Mouse (Mus musculus) neural tube, embryonic 11.5 days (tissue): Measurements from ENCODE around the gene Slc35e3. TPM values are rescaled to one million over a fixed set of nuclear protein-coding genes. Genes with fewer than 3 reads are reported as not detected.
"Not testable (repeated sequence)": the region's sequence is repeated elsewhere in the genome, so short reads cannot be mapped to it uniquely, and the experiment has no call there.

Source experiments
- ATAC-seq: fragments of 200-750 bp; cut with Nextera tagmentation; 2 replicates; pipeline ENCODE4 v1.8.0; 2017; ENCODE audit warnings: moderate number of reproducible peaks, mild to moderate bottlenecking, moderate TSS enrichment, moderate library complexity; ENCODE audit not compliant: insufficient read depth, low FRiP score, low TSS enrichment
- DNase-seq: peaks from one replicate; pipeline ENCODE4 v3.0.0-alpha.2; 2015; ENCODE audit warnings: low spot score
- H3K27ac ChIP-seq: fragments of 300-500 bp; sonication (generic); 2 replicates; pipeline ENCODE4 v1.5.1; 2014; ENCODE audit warnings: low read depth, mild to moderate bottlenecking, low read length
- H3K27me3 ChIP-seq: fragments of 300-500 bp; sonication (generic); 2 replicates; pipeline ENCODE4 v1.6.1; 2014; ENCODE audit warnings: mild to moderate bottlenecking, low read length, mixed read lengths; ENCODE audit not compliant: control insufficient read depth, insufficient read depth
- H3K36me3 ChIP-seq: fragments of 300-500 bp; sonication (generic); 2 replicates; pipeline ENCODE4 v1.6.1; 2014; ENCODE audit warnings: mild to moderate bottlenecking, low read length, moderate library complexity, mixed read lengths; ENCODE audit not compliant: control insufficient read depth, insufficient read depth
- H3K4me1 ChIP-seq: fragments of 300-500 bp; sonication (generic); 2 replicates; pipeline ENCODE4 v1.6.1; 2014; ENCODE audit warnings: low read length, mixed read lengths; ENCODE audit not compliant: control insufficient read depth, insufficient read depth
- H3K4me2 ChIP-seq: fragments of 300-500 bp; sonication (generic); 2 replicates; pipeline ENCODE4 v1.6.1; 2014; ENCODE audit warnings: low read depth, mild to moderate bottlenecking, moderate library complexity
- H3K4me3 ChIP-seq: fragments of 300-500 bp; sonication (generic); 2 replicates; pipeline ENCODE4 v1.5.1; 2014; ENCODE audit warnings: low read depth, low read length
- H3K9ac ChIP-seq: fragments of 300-500 bp; sonication (generic); 2 replicates; pipeline ENCODE4 v1.6.1; 2014; ENCODE audit warnings: mild to moderate bottlenecking, low read length
- H3K9me3 ChIP-seq: fragments of 300-500 bp; sonication (generic); 2 replicates; pipeline ENCODE4 v1.6.1; 2016; ENCODE audit warnings: low read length; ENCODE audit not compliant: control insufficient read depth
- WGBS: fragments of 180-500 bp; shearing (Covaris S2); extraction: QIAGEN DNeasy Blood & Tissue Kit; methylation state at CpG from one replicate; pipeline ENCODE4 v1.1.7; 2014; 5-methylcytosine and 5-hydroxymethylcytosine counted together
- polyA plus RNA-seq: library from polyadenylated mRNA; unstranded; fragments of >200 nt; fragmentation: Nextera tagmentation; extraction: Ambion mirVana; gene quantifications from 2 replicates; pipeline ENCODE4 v1.2.1, GENCODE M21; 2014

Gene Slc35e3
- polyA plus RNA-seq, 1 experiment from 2014 or later: 21.2 TPM

- DNase-seq: no peak
- Histone ChIP-seq H3K9me3 (no peaks in the 10 kb centered on the region), H3K4me1 (peaks cover 9% of the 10 kb centered on the region; the same call in 1 of the 2 replicates), H3K36me3 (peaks cover 21% of the 10 kb centered on the region), H3K4me2 (no peak overlapping the region), H3K27ac (no peak overlapping the region), H3K9ac (no peak overlapping the region), H3K27me3 (no peaks in the 10 kb centered on the region), H3K4me3 (no peak overlapping the region)
- no peak for ATAC-seq
- 98% methylated on average over 6 of the region's 6 CpGs for WGBS
Observed at GRCm38 (mm10) chr10:117704964-117705335, 41.2 kb downstream of the Slc35e3 start.

GRCm38 (mm10) chr10:117704314-117704963 is 41.7 kb downstream of the Slc35e3 start:
- WGBS: 97% methylated on average over 6 of the region's 6 CpGs
- ATAC-seq, DNase-seq: not testable (repeated sequence)

GRCm38 (mm10) chr10:117703506-117703905 is 42.7 kb downstream of the Slc35e3 start:
- Histone ChIP-seq H3K36me3 (peaks cover 24% of the 10 kb centered on the region), H3K27ac (no peak overlapping the region), H3K27me3 (no peaks in the 10 kb centered on the region), H3K4me3 (no peak overlapping the region), H3K4me1 (peaks cover 3% of the 10 kb centered on the region; the same call in 1 of the 2 replicates), H3K4me2 (no peak overlapping the region), H3K9me3 (no peaks in the 10 kb centered on the region), H3K9ac (no peak overlapping the region)
- no peak for ATAC-seq
- no peak for DNase-seq
- 94% methylated on average over 3 of the region's 3 CpGs for WGBS

More at GRCm38 (mm10) chr10:117704314-117704963, 41.7 kb downstream of the Slc35e3 start:
- not testable (repeated sequence) for H3K9ac ChIP-seq, H3K4me3 ChIP-seq, H3K4me1 ChIP-seq, H3K27me3 ChIP-seq, H3K27ac ChIP-seq, H3K4me2 ChIP-seq, H3K9me3 ChIP-seq
- H3K36me3 ChIP-seq: peaks cover 24% of the 10 kb centered on the region

GRCm38 (mm10) chr10:117702024-117702833 is 43.9 kb downstream of the Slc35e3 start:
- ATAC-seq (no peak), DNase-seq (no peak)
- Histone ChIP-seq H3K9me3 (no peaks in the 10 kb centered on the region), H3K36me3 (peaks cover 27% of the 10 kb centered on the region), H3K4me1 (peaks cover under 1% of the 10 kb centered on the region; the same call in 1 of the 2 replicates), H3K4me2 (no peak overlapping the region), H3K27me3 (no peaks in the 10 kb centered on the region), H3K27ac (no peak overlapping the region), H3K9ac (no peak overlapping the region), H3K4me3 (no peak overlapping the region)
- 94% methylated on average over 6 of the region's 6 CpGs for WGBS

- DNase-seq (no peak), ATAC-seq (no peak)
- Histone ChIP-seq H3K36me3 (peaks cover 27% of the 10 kb centered on the region), H3K27ac (no peak overlapping the region), H3K9me3 (no peaks in the 10 kb centered on the region), H3K27me3 (no peaks in the 10 kb centered on the region), H3K4me2 (no peak overlapping the region), H3K9ac (no peak overlapping the region), H3K4me1 (no peaks in the 10 kb centered on the region), H3K4me3 (no peak overlapping the region)
- WGBS: 91% methylated on average over 6 of the region's 6 CpGs
Observed at GRCm38 (mm10) chr10:117701034-117701829, 44.9 kb downstream of the Slc35e3 start.

GRCm38 (mm10) chr10:117700450-117700849 is 45.7 kb downstream of the Slc35e3 start:
- Histone ChIP-seq H3K9me3 (no peaks in the 10 kb centered on the region), H3K9ac (no peak overlapping the region), H3K27ac (no peak overlapping the region), H3K36me3 (peaks cover 29% of the 10 kb centered on the region), H3K4me1 (no peaks in the 10 kb centered on the region), H3K4me3 (no peak overlapping the region), H3K27me3 (no peaks in the 10 kb centered on the region), H3K4me2 (no peak overlapping the region)
- no peak for DNase-seq
- 96% methylated on average over 1 of the region's 1 CpGs for WGBS
- no peak for ATAC-seq

GRCm38 (mm10) chr10:117699914-117700313 is 46.3 kb downstream of the Slc35e3 start:
- Histone ChIP-seq H3K9ac (no peak overlapping the region), H3K4me1 (no peaks in the 10 kb centered on the region), H3K27ac (no peak overlapping the region), H3K4me2 (no peak overlapping the region), H3K4me3 (no peak overlapping the region), H3K27me3 (no peaks in the 10 kb centered on the region), H3K9me3 (no peaks in the 10 kb centered on the region), H3K36me3 (peaks cover 27% of the 10 kb centered on the region)
- no peak for ATAC-seq
- 97% methylated on average over 4 of the region's 4 CpGs for WGBS
- no peak for DNase-seq

- H3K36me3 ChIP-seq: peaks cover 27% of the 10 kb centered on the region
- H3K27me3 ChIP-seq: no peaks in the 10 kb centered on the region
- H3K4me1 ChIP-seq: no peaks in the 10 kb centered on the region
- H3K4me2 ChIP-seq: no peak overlapping the region
- no peak for DNase-seq
- no peak overlapping the region for H3K9ac ChIP-seq
- no peak for ATAC-seq
- no peaks in the 10 kb centered on the region for H3K9me3 ChIP-seq
- H3K27ac ChIP-seq: no peak overlapping the region
- WGBS: 96% methylated on average over 10 of the region's 10 CpGs
- no peak overlapping the region for H3K4me3 ChIP-seq
Observed at GRCm38 (mm10) chr10:117698313-117699138, 47.6 kb downstream of the Slc35e3 start.
